Mouse (Mus musculus): ENCODE results near the gene Gfpt2.
"Not testable (repeated sequence)": the region's sequence is repeated elsewhere in the genome, so short reads cannot be mapped to it uniquely, and the experiment has no call there.

The Gfpt2 gene

GRCm38 (mm10) chr11:49793131-49793530 is 847 bp upstream of the Gfpt2 start:
- in situ Hi-C loops (cut with MboI, MseI), result no loop called here

- in situ Hi-C loops (cut with MboI, MseI), result no loop called here
Observed at GRCm38 (mm10) chr11:49794342-49795144, 565 bp downstream of the Gfpt2 start.

- in situ Hi-C loops (cut with MboI, MseI), result no loop called here
Observed at GRCm38 (mm10) chr11:49798931-49799330, 5.0 kb downstream of the Gfpt2 start.

- in situ Hi-C loops (cut with MboI, MseI), result loop anchor here (10.0 kb wide), 1 partner anchor 1733 kb away; no protein-coding TSS in a partner anchor
Observed at GRCm38 (mm10) chr11:49801516-49801915, 7.5 kb downstream of the Gfpt2 start.

- in situ Hi-C loops (cut with MboI, MseI), result loop anchor here (10.0 kb wide), 1 partner anchor 1731 kb away; no protein-coding TSS in a partner anchor
Observed at GRCm38 (mm10) chr11:49803801-49804200, 9.8 kb downstream of the Gfpt2 start.

- in situ Hi-C loops (cut with MboI, MseI), result loop anchor here (10.0 kb wide), 1 partner anchor 1729 kb away; no protein-coding TSS in a partner anchor
Observed at GRCm38 (mm10) chr11:49806218-49806617, 12.2 kb downstream of the Gfpt2 start.

GRCm38 (mm10) chr11:49808946-49809345 is 15.0 kb downstream of the Gfpt2 start:
- in situ Hi-C loops (cut with MboI, MseI), result loop anchor here (10.0 kb wide), 1 partner anchor 1726 kb away; no protein-coding TSS in a partner anchor

- in situ Hi-C loops (cut with MboI, MseI), result not testable (repeated sequence)
Observed at GRCm38 (mm10) chr11:49810696-49811095, 16.7 kb downstream of the Gfpt2 start.

GRCm38 (mm10) chr11:49811099-49811541 is 17.1 kb downstream of the Gfpt2 start:
- in situ Hi-C loops (cut with MboI, MseI), result no loop called here

- in situ Hi-C loops (cut with MboI, MseI), result no loop called here
Observed at GRCm38 (mm10) chr11:49811879-49812278, 17.9 kb downstream of the Gfpt2 start.

GRCm38 (mm10) chr11:49818869-49819566 is 25.0 kb downstream of the Gfpt2 start:
- in situ Hi-C loops (cut with MboI, MseI), result no loop called here

GRCm38 (mm10) chr11:49819676-49820075 is 25.7 kb downstream of the Gfpt2 start:
- in situ Hi-C loops (cut with MboI, MseI), result no loop called here

- in situ Hi-C loops (cut with MboI, MseI), result no loop called here
Observed at GRCm38 (mm10) chr11:49820928-49821327, 26.9 kb downstream of the Gfpt2 start.

GRCm38 (mm10) chr11:49821546-49821945 is 27.6 kb downstream of the Gfpt2 start:
- in situ Hi-C loops (cut with MboI, MseI), result no loop called here

- in situ Hi-C loops (cut with MboI, MseI), result no loop called here
Observed at GRCm38 (mm10) chr11:49822337-49822736, 28.4 kb downstream of the Gfpt2 start.

GRCm38 (mm10) chr11:49824896-49825295 is 30.9 kb downstream of the Gfpt2 start:
- in situ Hi-C loops (cut with MboI, MseI), result no loop called here

GRCm38 (mm10) chr11:49827243-49827642 is 33.3 kb downstream of the Gfpt2 start:
- in situ Hi-C loops (cut with MboI, MseI), result no loop called here

GRCm38 (mm10) chr11:49829176-49829745 is 35.3 kb downstream of the Gfpt2 start:
- in situ Hi-C loops (cut with MboI, MseI), result no loop called here

- in situ Hi-C loops (cut with MboI, MseI), result no loop called here
Observed at GRCm38 (mm10) chr11:49831980-49832379, 38.0 kb downstream of the Gfpt2 start.

- in situ Hi-C loops (cut with MboI, MseI), result no loop called here
Observed at GRCm38 (mm10) chr11:49832962-49833361, 39.0 kb downstream of the Gfpt2 start.

GRCm38 (mm10) chr11:49834248-49834647 is 40.3 kb downstream of the Gfpt2 start:
- in situ Hi-C loops (cut with MboI, MseI), result no loop called here

- in situ Hi-C loops (cut with MboI, MseI), result no loop called here
Observed at GRCm38 (mm10) chr11:49835257-49835956, 41.4 kb downstream of the Gfpt2 start.
